Mouse (Mus musculus): ENCODE measurements around the gene Syn3. TPM values are rescaled to one million over a fixed set of nuclear protein-coding genes. Genes with fewer than 3 reads are reported as not detected.
A peak's percentile ranks its signal among the peaks of the same experiment; 100 is the strongest.

The Syn3 gene
- polyA plus RNA-seq, 1 experiment from 2014 or later: 5.9 TPM

DNA sequence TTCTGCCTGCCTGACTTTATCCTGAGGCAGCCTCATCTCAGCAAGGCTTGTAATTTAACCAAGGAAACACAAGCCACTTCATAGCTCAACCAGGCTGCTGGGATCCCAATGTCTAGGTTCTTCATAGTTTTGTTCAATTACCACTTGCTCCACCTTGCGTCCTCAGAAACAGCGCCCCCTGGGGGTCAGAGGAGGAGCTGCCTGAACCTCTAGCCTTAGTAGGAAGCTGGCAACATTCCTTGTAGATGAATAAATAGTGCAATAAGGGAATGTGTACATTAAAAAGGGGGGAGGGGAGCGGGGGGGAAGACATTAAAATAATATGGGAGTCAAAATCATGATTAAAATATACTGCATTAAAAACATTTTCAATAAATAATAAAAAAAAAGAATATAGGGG is 14.7 kb downstream of the Syn3 start:
- WGBS: 22% methylated on average over 3 of the region's 3 CpGs
- ATAC-seq (replicated peaks; ENCODE audit: low FRiP score, low read depth) (no peak), DNase-seq (ENCODE audit: low spot score) (peak; percentile 59)
- H3K4me1 ChIP-seq (replicated peaks; ENCODE audit: insufficient read depth, low read length): no peaks in the 10 kb centered on the region
- no peak overlapping the region for H3K9ac ChIP-seq (ENCODE audit: low read depth, low read length)
- no peak overlapping the region for H3K4me2 ChIP-seq (ENCODE audit: low read length)
- no peaks in the 10 kb centered on the region for H3K36me3 ChIP-seq (ENCODE audit: insufficient read depth, low read length)
- peak; percentile 75 for TF ChIP-seq CTCF (IDR thresholded peaks at IDR 0.05; ENCODE audit: low read depth)
- H3K27me3 ChIP-seq (ENCODE audit: insufficient read depth, low read length): no peaks in the 10 kb centered on the region
- H3K9me3 ChIP-seq (replicated peaks; ENCODE audit: low read length): no peaks in the 10 kb centered on the region
- no peak overlapping the region for H3K27ac ChIP-seq
- no peak overlapping the region for H3K4me3 ChIP-seq (replicated peaks; ENCODE audit: low read depth, low read length)

DNA sequence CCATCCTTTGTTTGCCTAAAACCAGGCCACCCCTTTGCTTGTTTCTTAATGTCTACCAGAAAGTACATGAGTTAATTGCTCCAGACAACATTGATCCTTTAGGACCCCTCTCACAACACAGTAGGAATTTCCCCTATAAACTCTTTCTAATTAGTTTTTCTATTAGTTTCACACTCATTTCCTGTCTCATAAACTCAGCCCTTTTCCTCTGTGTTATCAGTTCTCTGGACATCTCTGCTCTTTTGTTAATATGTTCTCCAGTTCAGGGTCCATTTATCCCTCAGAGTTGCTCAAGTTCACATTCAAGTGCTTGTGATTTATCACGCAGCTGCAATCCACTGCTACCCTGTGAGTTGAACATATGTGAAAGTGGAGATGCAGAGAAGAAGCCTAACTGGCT is 16.2 kb downstream of the Syn3 start:
- Histone ChIP-seq H3K27ac (no peak overlapping the region), H3K4me2 (ENCODE audit: low read length) (no peak overlapping the region), H3K9me3 (replicated peaks; ENCODE audit: low read length) (no peaks in the 10 kb centered on the region), H3K9ac (ENCODE audit: low read depth, low read length) (no peak overlapping the region), H3K4me1 (replicated peaks; ENCODE audit: insufficient read depth, low read length) (no peaks in the 10 kb centered on the region), H3K36me3 (ENCODE audit: insufficient read depth, low read length) (no peaks in the 10 kb centered on the region), H3K4me3 (replicated peaks; ENCODE audit: low read depth, low read length) (no peak overlapping the region), H3K27me3 (ENCODE audit: insufficient read depth, low read length) (no peaks in the 10 kb centered on the region)
- no peak for ATAC-seq (replicated peaks; ENCODE audit: low FRiP score, low read depth)
- peak; percentile 54 for DNase-seq (ENCODE audit: low spot score)
- no peak for TF ChIP-seq CTCF (IDR thresholded peaks at IDR 0.05; ENCODE audit: low read depth)
- 24% methylated on average over 1 of the region's 1 CpGs for WGBS

DNA sequence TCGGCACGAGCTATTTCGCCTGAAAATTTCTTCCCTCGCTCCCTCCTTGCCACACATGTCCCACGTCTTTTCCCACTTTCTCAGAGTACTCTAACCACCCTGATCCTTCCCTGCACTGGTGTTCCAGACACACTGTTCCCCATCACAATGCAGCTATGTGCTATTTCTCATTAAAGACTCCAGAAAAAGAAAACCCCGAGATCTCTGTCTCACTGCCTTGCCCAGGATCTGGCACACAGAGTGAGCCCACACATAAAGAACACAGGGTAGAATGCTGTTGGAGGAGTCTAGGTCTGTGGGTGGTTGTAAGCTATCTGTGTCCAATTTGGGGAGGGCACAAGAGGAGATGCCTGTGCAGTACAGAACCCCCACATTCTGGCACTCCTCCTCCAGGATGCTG is 18.0 kb downstream of the Syn3 start:
- TF ChIP-seq CTCF (IDR thresholded peaks at IDR 0.05; ENCODE audit: low read depth): no peak
- 89% methylated on average over 6 of the region's 6 CpGs for whole genome bisulfite sequencing
- H3K9me3 ChIP-seq (replicated peaks; ENCODE audit: low read length): no peaks in the 10 kb centered on the region
- H3K4me2 ChIP-seq (ENCODE audit: low read length): no peak overlapping the region
- H3K36me3 ChIP-seq (ENCODE audit: insufficient read depth, low read length): no peaks in the 10 kb centered on the region
- H3K4me3 ChIP-seq (replicated peaks; ENCODE audit: low read depth, low read length): no peak overlapping the region
- no peaks in the 10 kb centered on the region for H3K4me1 ChIP-seq (replicated peaks; ENCODE audit: insufficient read depth, low read length)
- no peak overlapping the region for H3K27ac ChIP-seq
- DNase-seq (ENCODE audit: low spot score) (no peak), ATAC-seq (replicated peaks; ENCODE audit: low FRiP score, low read depth) (no peak)
- H3K27me3 ChIP-seq (ENCODE audit: insufficient read depth, low read length): no peaks in the 10 kb centered on the region
- no peak overlapping the region for H3K9ac ChIP-seq (ENCODE audit: low read depth, low read length)

DNA sequence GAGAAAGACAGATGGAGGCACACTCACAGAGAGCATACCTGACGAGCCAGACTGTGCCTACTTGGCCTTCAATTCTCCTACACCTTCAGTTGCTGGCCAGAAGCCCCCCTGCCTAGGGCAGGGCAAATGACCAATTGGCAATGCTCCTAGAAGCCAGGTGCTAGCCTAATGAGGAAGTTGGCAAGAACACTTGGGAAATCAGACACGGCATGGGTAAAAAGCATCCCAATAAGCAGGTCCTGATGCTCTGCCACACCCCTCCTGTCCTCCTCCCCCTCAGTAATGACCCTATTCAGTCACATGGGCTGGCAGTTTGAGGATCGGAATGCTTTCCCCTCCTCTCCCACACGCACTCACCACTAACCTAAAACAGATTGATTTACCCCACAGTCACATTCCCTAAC is 19.0 kb downstream of the Syn3 start:
- no peak overlapping the region for H3K9ac ChIP-seq (ENCODE audit: low read depth, low read length)
- H3K27ac ChIP-seq: no peak overlapping the region
- no peaks in the 10 kb centered on the region for H3K9me3 ChIP-seq (replicated peaks; ENCODE audit: low read length)
- peak; percentile 62 for DNase-seq (ENCODE audit: low spot score)
- H3K4me2 ChIP-seq (ENCODE audit: low read length): no peak overlapping the region
- TF ChIP-seq CTCF (IDR thresholded peaks at IDR 0.05; ENCODE audit: low read depth): no peak
- no peak; the same call in 1 of the 2 replicates for ATAC-seq (replicated peaks; ENCODE audit: low FRiP score, low read depth)
- H3K36me3 ChIP-seq (ENCODE audit: insufficient read depth, low read length): no peaks in the 10 kb centered on the region
- H3K4me3 ChIP-seq (replicated peaks; ENCODE audit: low read depth, low read length): no peak overlapping the region
- no peaks in the 10 kb centered on the region for H3K4me1 ChIP-seq (replicated peaks; ENCODE audit: insufficient read depth, low read length)
- WGBS: 22% methylated on average over 4 of the region's 4 CpGs
- no peaks in the 10 kb centered on the region for H3K27me3 ChIP-seq (ENCODE audit: insufficient read depth, low read length)

DNA sequence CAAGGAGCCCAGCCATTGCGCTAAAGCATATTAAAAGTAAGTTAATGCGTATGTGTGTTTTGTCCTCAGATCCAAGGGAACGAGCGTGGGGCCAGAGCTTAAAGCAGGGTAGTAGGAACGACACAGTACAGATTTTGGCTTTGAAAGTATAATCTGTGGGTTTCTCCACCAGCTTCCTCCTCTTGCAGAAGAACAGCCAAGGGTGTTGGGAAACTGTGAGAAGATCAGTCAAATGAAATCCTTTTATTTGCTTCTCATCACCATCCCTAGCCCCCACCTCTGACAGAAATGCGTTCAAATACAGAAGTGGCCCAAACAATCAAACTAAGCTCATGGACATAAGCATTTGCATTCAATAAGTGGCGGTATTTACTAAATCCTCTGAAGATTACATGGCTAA is 22.0 kb downstream of the Syn3 start:
- H3K27ac ChIP-seq: no peak overlapping the region
- no peaks in the 10 kb centered on the region for H3K9me3 ChIP-seq (replicated peaks; ENCODE audit: low read length)
- H3K36me3 ChIP-seq (ENCODE audit: insufficient read depth, low read length): no peaks in the 10 kb centered on the region
- WGBS: 89% methylated on average over 7 of the region's 7 CpGs
- TF ChIP-seq CTCF (IDR thresholded peaks at IDR 0.05; ENCODE audit: low read depth): no peak
- no peak overlapping the region for H3K9ac ChIP-seq (ENCODE audit: low read depth, low read length)
- H3K4me3 ChIP-seq (replicated peaks; ENCODE audit: low read depth, low read length): no peak overlapping the region
- no peaks in the 10 kb centered on the region for H3K27me3 ChIP-seq (ENCODE audit: insufficient read depth, low read length)
- ATAC-seq (replicated peaks; ENCODE audit: low FRiP score, low read depth) (no peak), DNase-seq (ENCODE audit: low spot score) (no peak)
- no peak overlapping the region for H3K4me2 ChIP-seq (ENCODE audit: low read length)
- no peaks in the 10 kb centered on the region for H3K4me1 ChIP-seq (replicated peaks; ENCODE audit: insufficient read depth, low read length)

DNA sequence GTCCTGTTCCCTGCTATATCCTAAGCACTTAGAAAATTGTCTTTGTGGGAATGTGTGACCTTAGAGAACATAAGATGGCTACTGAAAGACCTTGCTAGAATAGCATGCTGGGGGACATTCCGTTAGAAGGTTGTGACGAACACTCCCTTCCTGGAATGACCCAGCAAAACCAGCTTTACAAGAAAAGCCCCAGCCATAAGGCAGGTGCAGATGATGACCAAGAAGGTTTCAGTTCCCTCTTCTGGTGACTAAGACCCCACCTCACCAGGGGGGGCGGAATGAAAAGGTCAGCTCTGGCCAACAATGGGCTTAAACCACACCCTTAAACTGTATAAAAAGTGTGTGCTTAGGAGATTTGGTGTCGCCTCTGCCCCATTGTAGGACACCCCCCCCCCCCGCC is 23.4 kb downstream of the Syn3 start:
- H3K4me2 ChIP-seq (ENCODE audit: low read length): no peak overlapping the region
- H3K4me1 ChIP-seq (replicated peaks; ENCODE audit: insufficient read depth, low read length): no peaks in the 10 kb centered on the region
- DNase-seq (ENCODE audit: low spot score): no peak
- no peak overlapping the region for H3K4me3 ChIP-seq (replicated peaks; ENCODE audit: low read depth, low read length)
- H3K27me3 ChIP-seq (ENCODE audit: insufficient read depth, low read length): no peaks in the 10 kb centered on the region
- H3K9ac ChIP-seq (ENCODE audit: low read depth, low read length): no peak overlapping the region
- no peak for ATAC-seq (replicated peaks; ENCODE audit: low FRiP score, low read depth)
- H3K27ac ChIP-seq: no peak overlapping the region
- no peaks in the 10 kb centered on the region for H3K9me3 ChIP-seq (replicated peaks; ENCODE audit: low read length)
- H3K36me3 ChIP-seq (ENCODE audit: insufficient read depth, low read length): no peaks in the 10 kb centered on the region
- no peak for TF ChIP-seq CTCF (IDR thresholded peaks at IDR 0.05; ENCODE audit: low read depth)
- WGBS: 82% methylated on average over 5 of the region's 5 CpGs

Data from kidney, postnatal 0 days (tissue).